Mouse (Mus musculus) left cerebral cortex, adult 8-10 months (tissue): ENCODE data around the gene Ppil6. TPM values are rescaled to one million over a fixed set of nuclear protein-coding genes. Genes with fewer than 3 reads are reported as not detected.

Experiments used
- total RNA-seq, 4 experiments: library from RNA; stranded (reverse); gene quantifications; 2 replicates each; pipeline ENCODE4 v1.2.4; 2022

Ppil6 gene
- total RNA-seq, 4 experiments from 2014 or later: 5.4 to 8.0 (median 6.6) TPM

Other genes starting within 250 kb of the Ppil6 start
- 10 to 100 TPM; 28.3 to 31.4 (median 30.0) TPM for gene Fig4, start 187.2 kb upstream of the Ppil6 start, total RNA-seq
- under 1 TPM; 0.07 to 0.28 (median 0.10) TPM for gene Ak9, start 186.5 kb upstream of the Ppil6 start, total RNA-seq
- 10 to 100 TPM; 18.1 to 22.1 (median 20.1) TPM for gene Zbtb24, start 40.1 kb upstream of the Ppil6 start, total RNA-seq
- gene Mical1, start 14.1 kb upstream of the Ppil6 start, total RNA-seq: 10 to 100 TPM; 18.1 to 23.4 (median 21.1) TPM
- 10 to 100 TPM; 12.8 to 19.8 (median 15.3) TPM for gene Smpd2, start 70 bp upstream of the Ppil6 start, total RNA-seq
- gene Cd164, start 29.0 kb downstream of the Ppil6 start, total RNA-seq: 10 to 100 TPM; 71.8 to 75.3 (median 74.1) TPM
- gene Ccdc162, start 226.2 kb downstream of the Ppil6 start, total RNA-seq: 1 to 10 TPM in 2 of 4 experiments, under 1 TPM in 2; 0.77 to 1.6 (median 1.1) TPM